Mouse (Mus musculus): ENCODE results near the gene Ubash3a.

- TF ChIP-seq ZNF384 (IDR thresholded peaks at IDR 0.05; ENCODE audit: low read depth, low read length) (no peak), NELFE (IDR thresholded peaks at IDR 0.05; ENCODE audit: low read depth, low read length) (no peak), GABPA (IDR thresholded peaks at IDR 0.05; ENCODE audit: low read depth, low read length) (no peak), EP300 (IDR thresholded peaks at IDR 0.05; ENCODE audit: low read depth in 1 of 2, low read length in 2 of 2) (no peak), CTCF (IDR thresholded peaks at IDR 0.05 in 2 of 3, conservative IDR thresholded peaks at IDR 0.05 in 1 of 3; ENCODE audit: control insufficient read depth in 1 of 3, insufficient read depth in 1 of 3, low read depth in 2 of 3, low read length in 3 of 3, poor library complexity in 1 of 3, severe bottlenecking in 1 of 3) (peak in 1 of 3 experiments; percentile 19; a peak in 2 of 6 replicates), CHD2 (IDR thresholded peaks at IDR 0.05; ENCODE audit: low read length) (no peak), TCF12 (IDR thresholded peaks at IDR 0.05; ENCODE audit: low read depth, low read length) (no peak), SIN3A (IDR thresholded peaks at IDR 0.05; ENCODE audit: low read length) (no peak), POLR2AphosphoS5 (IDR thresholded peaks at IDR 0.05; ENCODE audit: borderline replicate concordance, low read depth, low read length) (no peak)
Measured at GRCm38 (mm10) chr17:31265171-31265572, 57.5 kb downstream of the Ubash3a start.
